Mouse (Mus musculus): ENCODE measurements around the gene Hectd4. TPM values are rescaled to one million over a fixed set of nuclear protein-coding genes. Genes with fewer than 3 reads are reported as not detected.

The Hectd4 gene
- total and polyA plus RNA-seq, 3 experiments: 9.8 to 23.1 (median 22.6) TPM

- Histone ChIP-seq H3K36me3 (ENCODE audit: control insufficient read depth, insufficient read depth, low read length) (peaks cover 13% of the 10 kb centered on the region), H3K9ac (ENCODE audit: low read depth, low read length) (peak overlapping the region; percentile 29; the same call in 1 of the 2 replicates), H3K27ac (peak overlapping the region; percentile 78), H3K4me1 (ENCODE audit: control insufficient read depth, insufficient read depth, low read length) (peaks cover 28% of the 10 kb centered on the region), H3K4me3 (peak overlapping the region; percentile 0; the same call in 1 of the 2 replicates), H3K79me2 (replicated peaks; ENCODE audit: control insufficient read depth, insufficient read depth, low read length) (peaks cover 14% of the 10 kb centered on the region), H3K27me3 (ENCODE audit: control insufficient read depth, insufficient read depth, low read length) (no peaks in the 10 kb centered on the region)
- WGBS: 8% methylated on average over 11 of the region's 11 CpGs
- intact Hi-C loops (cut with DNase I): loop anchor here (10.0 kb wide), 1 partner anchor 230 kb away; no protein-coding TSS in a partner anchor
- DNase-seq: peak in 1 of 2 experiments; percentile 29
- TF ChIP-seq POLR2A (IDR thresholded peaks at IDR 0.05; ENCODE audit: insufficient read depth, low read depth, low read length) (peak; percentile 20; the same call in 1 of the 2 replicates), CTCF (IDR thresholded peaks at IDR 0.05) (no peak), EP300 (IDR thresholded peaks at IDR 0.05; ENCODE audit: insufficient read depth, low read depth, low read length) (peak; percentile 41; the same call in 1 of the 2 replicates)
These were observed 35.0 kb upstream of the Hectd4 start for GRCm38 (mm10) chr5:121184945-121185551.

- Histone ChIP-seq H3K9ac (ENCODE audit: low read depth, low read length) (peak overlapping the region; percentile 44), H3K79me2 (replicated peaks; ENCODE audit: control insufficient read depth, insufficient read depth, low read length) (peaks cover 11% of the 10 kb centered on the region), H3K27me3 (ENCODE audit: control insufficient read depth, insufficient read depth, low read length) (no peaks in the 10 kb centered on the region), H3K4me3 (peak overlapping the region; percentile 23; the same call in 1 of the 2 replicates), H3K4me1 (ENCODE audit: control insufficient read depth, insufficient read depth, low read length) (peaks cover 29% of the 10 kb centered on the region), H3K27ac (peak overlapping the region; percentile 78), H3K36me3 (ENCODE audit: control insufficient read depth, insufficient read depth, low read length) (peaks cover 13% of the 10 kb centered on the region)
- WGBS: 57% methylated on average over 8 of the region's 8 CpGs
- TF ChIP-seq CTCF (IDR thresholded peaks at IDR 0.05) (peak; percentile 45), EP300 (IDR thresholded peaks at IDR 0.05; ENCODE audit: insufficient read depth, low read depth, low read length) (peak; percentile 96), POLR2A (IDR thresholded peaks at IDR 0.05; ENCODE audit: insufficient read depth, low read depth, low read length) (peak; percentile 63)
- peak; percentile 60 to 77 for DNase-seq
- intact Hi-C loops (cut with DNase I): loop anchor here (10.0 kb wide), 1 partner anchor 233 kb away; no protein-coding TSS in a partner anchor
These were observed 32.4 kb upstream of the Hectd4 start for GRCm38 (mm10) chr5:121187580-121188001.

DNA sequence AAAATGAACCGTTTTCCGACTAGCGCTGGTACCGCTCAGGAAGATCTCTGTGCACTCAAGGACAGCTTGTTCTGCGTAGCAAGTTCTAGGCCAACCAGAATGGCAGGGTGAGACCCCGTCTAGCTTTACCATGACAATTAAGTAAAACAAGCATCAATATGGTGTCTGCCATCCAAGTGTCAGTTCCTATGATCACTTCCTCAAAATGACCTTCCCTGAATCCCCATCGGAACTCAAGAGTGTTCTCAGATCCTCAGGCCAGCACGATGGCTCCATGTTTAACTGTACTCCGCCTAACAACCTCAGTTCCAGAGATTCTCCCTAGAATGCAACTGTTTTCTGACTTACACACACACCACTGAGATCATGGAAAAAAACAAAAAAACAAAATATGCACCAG, 31.8 kb upstream of the Hectd4 start:
- peaks cover 26% of the 10 kb centered on the region for H3K4me1 ChIP-seq (ENCODE audit: control insufficient read depth, insufficient read depth, low read length)
- intact Hi-C loops (cut with DNase I): loop anchor here (10.0 kb wide), 1 partner anchor 233 kb away; no protein-coding TSS in a partner anchor
- peaks cover 13% of the 10 kb centered on the region for H3K36me3 ChIP-seq (ENCODE audit: control insufficient read depth, insufficient read depth, low read length)
- 69% methylated on average over 9 of the region's 9 CpGs for WGBS
- peak overlapping the region; percentile 23; the same call in 1 of the 2 replicates for H3K4me3 ChIP-seq
- no peaks in the 10 kb centered on the region for H3K27me3 ChIP-seq (ENCODE audit: control insufficient read depth, insufficient read depth, low read length)
- no peak for TF ChIP-seq CTCF (IDR thresholded peaks at IDR 0.05)
- TF ChIP-seq EP300 (IDR thresholded peaks at IDR 0.05; ENCODE audit: insufficient read depth, low read depth, low read length): no peak
- TF ChIP-seq POLR2A (IDR thresholded peaks at IDR 0.05; ENCODE audit: insufficient read depth, low read depth, low read length): no peak
- DNase-seq: no peak
- peaks cover 7% of the 10 kb centered on the region for H3K79me2 ChIP-seq (replicated peaks; ENCODE audit: control insufficient read depth, insufficient read depth, low read length)
- peak overlapping the region; percentile 78 for H3K27ac ChIP-seq
- H3K9ac ChIP-seq (ENCODE audit: low read depth, low read length): peak overlapping the region; percentile 31

DNA sequence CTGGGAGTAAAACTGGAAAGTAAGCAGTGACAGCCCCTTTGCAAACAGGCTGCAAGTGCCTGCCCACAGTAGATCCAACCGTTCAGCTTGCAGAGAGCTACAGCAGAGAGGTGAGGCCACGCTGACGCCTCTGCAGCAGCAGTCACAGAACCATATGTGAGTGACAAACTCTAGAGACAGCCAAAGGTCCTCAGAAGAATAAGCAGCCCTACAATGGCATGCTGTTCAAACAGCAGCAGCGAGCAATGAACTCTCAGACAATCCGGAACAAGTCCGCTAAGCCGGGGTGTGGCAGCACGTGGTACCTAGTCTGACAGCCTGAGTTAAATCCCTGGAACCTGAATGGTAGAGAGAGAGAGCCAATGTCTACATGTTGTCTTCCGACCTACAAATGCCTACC, 30.8 kb upstream of the Hectd4 start:
- WGBS: 62% methylated on average over 9 of the region's 9 CpGs
- H3K9ac ChIP-seq (ENCODE audit: low read depth, low read length): peak overlapping the region; percentile 43
- peaks cover 26% of the 10 kb centered on the region for H3K4me1 ChIP-seq (ENCODE audit: control insufficient read depth, insufficient read depth, low read length)
- peaks cover 6% of the 10 kb centered on the region for H3K79me2 ChIP-seq (replicated peaks; ENCODE audit: control insufficient read depth, insufficient read depth, low read length)
- TF ChIP-seq POLR2A (IDR thresholded peaks at IDR 0.05; ENCODE audit: insufficient read depth, low read depth, low read length): peak; percentile 36; the same call in 1 of the 2 replicates
- TF ChIP-seq EP300 (IDR thresholded peaks at IDR 0.05; ENCODE audit: insufficient read depth, low read depth, low read length): no peak
- H3K36me3 ChIP-seq (ENCODE audit: control insufficient read depth, insufficient read depth, low read length): peaks cover 13% of the 10 kb centered on the region
- intact Hi-C loops (cut with DNase I): loop anchor here (10.0 kb wide), 1 partner anchor 234 kb away; no protein-coding TSS in a partner anchor
- H3K27ac ChIP-seq: peak overlapping the region; percentile 78
- H3K4me3 ChIP-seq: peak overlapping the region; percentile 29
- H3K27me3 ChIP-seq (ENCODE audit: control insufficient read depth, insufficient read depth, low read length): no peaks in the 10 kb centered on the region
- DNase-seq: no peak

- peak overlapping the region; percentile 96 for H3K4me3 ChIP-seq
- WGBS: 23% methylated on average over 21 of the region's 21 CpGs
- DNase-seq: no peak
- H3K4me1 ChIP-seq (ENCODE audit: control insufficient read depth, insufficient read depth, low read length): peaks cover 18% of the 10 kb centered on the region
- peak overlapping the region; percentile 97 for H3K9ac ChIP-seq (ENCODE audit: low read depth, low read length)
- peaks cover 4% of the 10 kb centered on the region for H3K79me2 ChIP-seq (replicated peaks; ENCODE audit: control insufficient read depth, insufficient read depth, low read length)
- H3K36me3 ChIP-seq (ENCODE audit: control insufficient read depth, insufficient read depth, low read length): peaks cover 9% of the 10 kb centered on the region
- H3K27ac ChIP-seq: peak overlapping the region; percentile 97
- no peaks in the 10 kb centered on the region for H3K27me3 ChIP-seq (ENCODE audit: control insufficient read depth, insufficient read depth, low read length)
- no peak for TF ChIP-seq CTCF (IDR thresholded peaks at IDR 0.05)
- no peak for TF ChIP-seq EP300 (IDR thresholded peaks at IDR 0.05; ENCODE audit: insufficient read depth, low read depth, low read length)
- TF ChIP-seq POLR2A (IDR thresholded peaks at IDR 0.05; ENCODE audit: insufficient read depth, low read depth, low read length): no peak
- intact Hi-C loops (cut with DNase I): loop anchor here (2.0 kb wide), 1 partner anchor 14 kb away; the partner anchor contains the start of gene Rpl6
These were observed 29.7 kb upstream of the Hectd4 start for GRCm38 (mm10) chr5:121190210-121190835.

Data from heart, adult 2 months (tissue).